Mouse (Mus musculus) small intestine, adult 2 months (tissue): Measurements from ENCODE around the gene Rps29.

Experiments used
- CTCF ChIP-seq: fragments of 200-500 bp; IDR thresholded peaks from 2 replicates; pipeline ENCODE4 v1.5.1; 2012; ENCODE audit warnings: low read depth, mild to moderate bottlenecking, control low read depth, inconsistent platforms, low read length, moderate library complexity, mixed read lengths; ENCODE audit not compliant: insufficient replicate concordance, insufficient read length; ENCODE audit errors: extremely low read depth
- POLR2A ChIP-seq: fragments of 200-500 bp; IDR thresholded peaks from 2 replicates; pipeline ENCODE4 v1.6.1; 2012; ENCODE audit warnings: low read depth, mild to moderate bottlenecking, control low read depth, inconsistent platforms, low read length, moderate library complexity

GRCm38 (mm10) chr12:69171307-69171706 lies 12.3 kb upstream of the Rps29 start:
- TF ChIP-seq CTCF = no peak
- no peak for TF ChIP-seq POLR2A
